ENCODE assay signal across 10 mouse cellular contexts in genomic region chr17:84756090-84756489, GRCm38 (mm10). TPM values are rescaled to one million over a fixed set of nuclear protein-coding genes. Genes with fewer than 3 reads are reported as not detected.
DNase-seq lines count a peak whose midpoint lies in the region; ATAC-seq and TF ChIP-seq lines count a peak whose summit lies in the region.
"Had no signal": no experiment of that assay in that cellular context is flagged by ENCODE, and none has a peak within 500 bp of the region (broad histone marks: within the 10 kb centered on the region; RNA-seq: fewer than 3 reads in every experiment).

No protein-coding gene starts in this region.

- peak; percentile 59 for TF ChIP-seq CTCF in heart, adult 2 months (IDR thresholded peaks at IDR 0.05)
- TF ChIP-seq CTCF in stomach, postnatal 0 days (IDR thresholded peaks at IDR 0.05; ENCODE audit: low read depth), result peak; percentile 57

- 70% methylated on average over 2 of the region's 2 CpGs for WGBS in heart, adult 2 months
- 70% methylated on average over 2 of the region's 2 CpGs for WGBS in stomach, postnatal 0 days
- 68% methylated on average over 2 of the region's 2 CpGs for WGBS in heart, embryonic 10.5 days

- no peaks in the 10 kb centered on the region for H3K9me3 ChIP-seq in stomach, postnatal 0 days (ENCODE audit: control insufficient read depth, low read length)
- H3K9me3 ChIP-seq in heart, embryonic 10.5 days, result no peaks in the 10 kb centered on the region
- H3K9me3 ChIP-seq: limb, embryonic 12.5 days had no signal

- DNase-seq in heart, adult 2 months, result no peak
- no peak for DNase-seq in heart, adult 9 months (ENCODE audit: low spot score in 2 of 2)
- peak; percentile 21 for DNase-seq in lung, postnatal 10 days
- DNase-seq in lung, postnatal 4 days, result no peak
- DNase-seq in brain, adult 2 months (ENCODE audit: low read depth, low spot score), result peak; percentile 39
- no peak for DNase-seq in stomach, postnatal 0 days (ENCODE audit: low spot score)
- no peak for DNase-seq in heart, postnatal 36 days
- DNase-seq in heart, embryonic 10.5 days (ENCODE audit: low spot score), result no peak

- TF ChIP-seq POLR2A in heart, adult 2 months (IDR thresholded peaks at IDR 0.05; ENCODE audit: insufficient read depth, low read depth, low read length), result no peak

- no peak for ATAC-seq in stomach, postnatal 0 days (ENCODE audit: low FRiP score, low TSS enrichment)
- ATAC-seq: midbrain, embryonic 16.5 days had no signal

- no peak overlapping the region for H3K4me2 ChIP-seq in stomach, postnatal 0 days (replicated peaks; ENCODE audit: low read depth)
- H3K4me2 ChIP-seq: limb, embryonic 12.5 days had no signal

- no peaks in the 10 kb centered on the region for H3K79me2 ChIP-seq in heart, adult 2 months (replicated peaks; ENCODE audit: control insufficient read depth, insufficient read depth, low read length)

- H3K27me3 ChIP-seq in heart, adult 2 months (ENCODE audit: control insufficient read depth, insufficient read depth, low read length), result no peaks in the 10 kb centered on the region
- H3K27me3 ChIP-seq in stomach, postnatal 0 days (ENCODE audit: control insufficient read depth, insufficient read depth, low read length), result no peaks in the 10 kb centered on the region
- no peaks in the 10 kb centered on the region for H3K27me3 ChIP-seq in heart, embryonic 10.5 days (ENCODE audit: insufficient read depth, poor library complexity, severe bottlenecking)
- H3K27me3 ChIP-seq: limb, embryonic 12.5 days had no signal

- H3K36me3 ChIP-seq in heart, adult 2 months (ENCODE audit: control insufficient read depth, insufficient read depth, low read length), result no peaks in the 10 kb centered on the region; the same call in none of the 2 replicates
- peaks cover 7% of the 10 kb centered on the region; the same call in 1 of the 2 replicates for H3K36me3 ChIP-seq in stomach, postnatal 0 days (ENCODE audit: control insufficient read depth, insufficient read depth, low read length)
- H3K36me3 ChIP-seq in heart, embryonic 10.5 days, result peaks cover 40% of the 10 kb centered on the region

- TF ChIP-seq EP300 in heart, adult 2 months (IDR thresholded peaks at IDR 0.05; ENCODE audit: insufficient read depth, low read depth, low read length), result no peak
- TF ChIP-seq EP300 in stomach, postnatal 0 days (optimal IDR thresholded peaks at IDR 0.05), result no peak

- no peak overlapping the region for H3K27ac ChIP-seq in heart, adult 2 months
- H3K27ac ChIP-seq in stomach, postnatal 0 days (replicated peaks), result no peak overlapping the region
- H3K27ac ChIP-seq in heart, embryonic 10.5 days, result no peak overlapping the region
- H3K27ac ChIP-seq: limb, embryonic 12.5 days had no signal

- intact Hi-C loops in heart, adult 2 months (cut with DNase I), result loop anchor here (5.0 kb wide), 1 partner anchor 876 kb away; no protein-coding TSS in a partner anchor
- intact Hi-C loops in heart, postnatal 36 days (cut with DNase I), result loop anchor here (5.0 kb wide), 1 partner anchor 876 kb away; no protein-coding TSS in a partner anchor

- H3K4me3 ChIP-seq in heart, adult 2 months, result no peak overlapping the region
- no peak overlapping the region for H3K4me3 ChIP-seq in stomach, postnatal 0 days (ENCODE audit: low read depth, low read length)
- no peak overlapping the region for H3K4me3 ChIP-seq in heart, embryonic 10.5 days
- H3K4me3 ChIP-seq: limb, embryonic 12.5 days had no signal

- H3K4me1 ChIP-seq in heart, adult 2 months (ENCODE audit: control insufficient read depth, insufficient read depth, low read length), result no peaks in the 10 kb centered on the region
- no peaks in the 10 kb centered on the region for H3K4me1 ChIP-seq in stomach, postnatal 0 days (replicated peaks; ENCODE audit: control insufficient read depth, insufficient read depth)
- no peaks in the 10 kb centered on the region for H3K4me1 ChIP-seq in heart, embryonic 10.5 days
- H3K4me1 ChIP-seq: limb, embryonic 12.5 days had no signal

- no peak overlapping the region for H3K9ac ChIP-seq in heart, adult 2 months (ENCODE audit: low read depth, low read length)
- no peak overlapping the region for H3K9ac ChIP-seq in stomach, postnatal 0 days (ENCODE audit: low read length)
- H3K9ac ChIP-seq: limb, embryonic 12.5 days had no signal

RNA-seq across cellular contexts. Expression of gene Lrpprc, which starts 34.5 kb away (rescaled TPM):
- total RNA-seq in heart, adult 2 months (2021), result 100 to 1,000 TPM; 125 to 148 TPM
- 32.0 and 64.0 TPM in 2 replicates for polyA plus RNA-seq in heart, adult 2 months (2012; rRNA removed)
- polyA plus RNA-seq in stomach, postnatal 0 days (2015; fragmentation: Nextera tagmentation; extraction: Ambion mirVana), result 14.6 and 15.9 TPM in 2 replicates
- 100 to 1,000 TPM; 143 to 150 TPM for total RNA-seq in heart, postnatal 36 days (2021)
- polyA plus RNA-seq in heart, embryonic 10.5 days (2016; fragmentation: Nextera tagmentation; extraction: Ambion mirVana), result 61.6 and 76.6 TPM in 2 replicates

Comparison
In these comparisons a context has a peak if more than half of its experiments do, and no peak if none do; other contexts are left out.
1. DNase-seq: peak in lung, postnatal 10 days (single experiment) and brain, adult 2 months (single experiment); none in heart, adult 2 months (0 of 2), heart, adult 9 months (0 of 2), lung, postnatal 4 days (0 of 2), stomach, postnatal 0 days (single experiment), heart, postnatal 36 days (0 of 2) and heart, embryonic 10.5 days (single experiment).